Mouse (Mus musculus) gastrocnemius, postnatal 10 days (tissue): ENCODE measurements around the gene Naa20. TPM values are rescaled to one million over a fixed set of nuclear protein-coding genes. Genes with fewer than 3 reads are reported as not detected.
A peak's percentile ranks its signal among the peaks of the same experiment; 100 is the strongest.

Experiments
- DNase-seq: peaks from one replicate; pipeline ENCODE4 v3.0.0; 2021; ENCODE audit warnings: mixed read lengths
- long read RNA-seq, 2 experiments: library from polyadenylated mRNA; stranded (forward); transcript quantifications; one replicate each; pipeline ENCODE4 v2.0.0; 2021
- total RNA-seq, 2 experiments: library from RNA; stranded (reverse); gene quantifications; 2 replicates each; pipeline ENCODE4 v1.2.3; 2021

The Naa20 gene
- 10 to 100 TPM; 58.8 to 59.0 TPM for total RNA-seq
- long read RNA-seq, experiment 1, transcript Naa20-202 (6 exons, 1,142 nt): major isoform, 42 of 55 reads
- long read RNA-seq, experiment 1, partial matches to known transcripts: 3 of 55 reads
- long read RNA-seq, experiment 1, other reads (novel, unspliced or antisense): 8 of 55 reads
- long read RNA-seq, experiment 2, transcript Naa20-201 (6 exons, 1,172 nt): minor isoform, 10 of 47 reads
- long read RNA-seq, experiment 2, transcript Naa20-202 (6 exons, 1,142 nt): major isoform, 31 of 47 reads
- long read RNA-seq, experiment 2, partial matches to known transcripts: 5 of 47 reads
- long read RNA-seq, experiment 2, other reads (novel, unspliced or antisense): 1 of 47 reads

- DNase-seq: no peak
Measured at GRCm38 (mm10) chr2:145901861-145902260, at the start of gene Naa20. Naa20 (plus strand) TSS chr2:145902099.

- no peak for DNase-seq
Measured at GRCm38 (mm10) chr2:145855831-145856230, 46.1 kb upstream of the Naa20 start.

GRCm38 (mm10) chr2:145857864-145858263 is 44.0 kb upstream of the Naa20 start:
- peak; percentile 37 for DNase-seq

GRCm38 (mm10) chr2:145859442-145859931 is 42.4 kb upstream of the Naa20 start:
- peak; percentile 57 for DNase-seq

GRCm38 (mm10) chr2:145859932-145860801 is 41.7 kb upstream of the Naa20 start:
- peak; percentile 80 for DNase-seq

- no peak for DNase-seq
Measured at GRCm38 (mm10) chr2:145861193-145862123, 40.4 kb upstream of the Naa20 start.

GRCm38 (mm10) chr2:145862206-145862817 is 39.6 kb upstream of the Naa20 start:
- no peak for DNase-seq

- DNase-seq: no peak
Measured at GRCm38 (mm10) chr2:145865344-145865743, 36.6 kb upstream of the Naa20 start.

- DNase-seq: no peak
Measured at GRCm38 (mm10) chr2:145866238-145866637, 35.7 kb upstream of the Naa20 start.

- DNase-seq: no peak
Measured at GRCm38 (mm10) chr2:145866695-145867449, 35.0 kb upstream of the Naa20 start.

GRCm38 (mm10) chr2:145871308-145871707 is 30.6 kb upstream of the Naa20 start:
- no peak for DNase-seq

GRCm38 (mm10) chr2:145872099-145872498 is 29.8 kb upstream of the Naa20 start:
- no peak for DNase-seq

GRCm38 (mm10) chr2:145873953-145874352 is 27.9 kb upstream of the Naa20 start:
- no peak for DNase-seq

GRCm38 (mm10) chr2:145874879-145875482 is 26.9 kb upstream of the Naa20 start:
- no peak for DNase-seq

- DNase-seq: no peak
Measured at GRCm38 (mm10) chr2:145877191-145877590, 24.7 kb upstream of the Naa20 start.

- DNase-seq: no peak
Measured at GRCm38 (mm10) chr2:145880887-145881747, 20.8 kb upstream of the Naa20 start.

- no peak for DNase-seq
Measured at GRCm38 (mm10) chr2:145881932-145882331, 20.0 kb upstream of the Naa20 start.

GRCm38 (mm10) chr2:145882398-145882797 is 19.5 kb upstream of the Naa20 start:
- DNase-seq: no peak
